Mouse (Mus musculus): ENCODE data around the gene Crybg3. TPM values are rescaled to one million over a fixed set of nuclear protein-coding genes. Genes with fewer than 3 reads are reported as not detected.

The Crybg3 gene
- total RNA-seq, 1 experiment from 2014 or later = 37.0 TPM

- ATAC-seq (ENCODE audit: extremely low read depth, insufficient number of reproducible peaks, low FRiP score, poor library complexity, severe bottlenecking) = no peak
Observed at GRCm38 (mm10) chr16:59477955-59478354, 122.8 kb downstream of the Crybg3 start.

GRCm38 (mm10) chr16:59474788-59475187 lies 126.0 kb downstream of the Crybg3 start:
- ATAC-seq (ENCODE audit: extremely low read depth, insufficient number of reproducible peaks, low FRiP score, poor library complexity, severe bottlenecking) = peak; percentile 65; the same call in 1 of the 2 replicates

- ATAC-seq (ENCODE audit: extremely low read depth, insufficient number of reproducible peaks, low FRiP score, poor library complexity, severe bottlenecking) = no peak
Observed at GRCm38 (mm10) chr16:59472546-59472945, 128.2 kb downstream of the Crybg3 start.

GRCm38 (mm10) chr16:59471637-59472278 lies 129.0 kb downstream of the Crybg3 start, which contains the start of gene Riox2:
Gene Riox2 (plus strand): TSS chr16:59471775.
- ATAC-seq (ENCODE audit: extremely low read depth, insufficient number of reproducible peaks, low FRiP score, poor library complexity, severe bottlenecking) = peak; percentile 78

- no peak for ATAC-seq (ENCODE audit: extremely low read depth, insufficient number of reproducible peaks, low FRiP score, poor library complexity, severe bottlenecking)
Observed at GRCm38 (mm10) chr16:59469846-59470245, 130.9 kb downstream of the Crybg3 start.

- no peak for ATAC-seq (ENCODE audit: extremely low read depth, insufficient number of reproducible peaks, low FRiP score, poor library complexity, severe bottlenecking)
Observed at GRCm38 (mm10) chr16:59463973-59464372, 136.8 kb downstream of the Crybg3 start.

GRCm38 (mm10) chr16:59463567-59463966 lies 137.2 kb downstream of the Crybg3 start:
- no peak for ATAC-seq (ENCODE audit: extremely low read depth, insufficient number of reproducible peaks, low FRiP score, poor library complexity, severe bottlenecking)

GRCm38 (mm10) chr16:59459259-59459861 lies 141.4 kb downstream of the Crybg3 start:
- peak; percentile 92 for ATAC-seq (ENCODE audit: extremely low read depth, insufficient number of reproducible peaks, low FRiP score, poor library complexity, severe bottlenecking)

GRCm38 (mm10) chr16:59451813-59452212 lies 149.0 kb downstream of the Crybg3 start:
- peak; percentile 76; the same call in 1 of the 2 replicates for ATAC-seq (ENCODE audit: extremely low read depth, insufficient number of reproducible peaks, low FRiP score, poor library complexity, severe bottlenecking)

GRCm38 (mm10) chr16:59449092-59449491 lies 151.7 kb downstream of the Crybg3 start:
- ATAC-seq (ENCODE audit: extremely low read depth, insufficient number of reproducible peaks, low FRiP score, poor library complexity, severe bottlenecking) = 0 out of 2 replicates have a peak, but pooled peaks have one; percentile 26

GRCm38 (mm10) chr16:59448181-59448580 lies 152.6 kb downstream of the Crybg3 start:
- ATAC-seq (ENCODE audit: extremely low read depth, insufficient number of reproducible peaks, low FRiP score, poor library complexity, severe bottlenecking) = no peak

GRCm38 (mm10) chr16:59444880-59445559 lies 155.8 kb downstream of the Crybg3 start:
- ATAC-seq (ENCODE audit: extremely low read depth, insufficient number of reproducible peaks, low FRiP score, poor library complexity, severe bottlenecking) = no peak

Other genes starting within 250 kb of the Crybg3 start
- not detected in 2 replicates for gene Olfr209, start 237.0 kb downstream of the Crybg3 start, total RNA-seq (2017)
- gene Gabrr3, start 193.6 kb downstream of the Crybg3 start, total RNA-seq (2017) = not detected in 2 replicates
- 57.2 and 68.2 TPM in 2 replicates for gene Riox2, start 129.2 kb downstream of the Crybg3 start, total RNA-seq (2017)
- gene Arl6, start 38.4 kb upstream of the Crybg3 start, total RNA-seq (2017) = 0.58 and 2.7 TPM in 2 replicates